Mouse (Mus musculus) large intestine, adult 2 months (tissue): Measurements from ENCODE around the gene En1. TPM values are rescaled to one million over a fixed set of nuclear protein-coding genes. Genes with fewer than 3 reads are reported as not detected.

Experiments used
- DNase-seq: peaks from one replicate; pipeline ENCODE4 v3.0.0-alpha.2; 2012; ENCODE audit warnings: low read depth, low spot score
- WGBS: fragments of 180-500 bp; shearing (Covaris S2); methylation state at CpG from one replicate; pipeline ENCODE4 v1.1.7; 2018; 5-methylcytosine and 5-hydroxymethylcytosine counted together
- polyA plus RNA-seq: library from polyadenylated mRNA; depleted of rRNA; stranded (reverse); fragments of >200 nt; gene quantifications from 2 replicates; pipeline ENCODE4 v1.2.3, GENCODE M21; 2012

Gene En1
- polyA plus RNA-seq, 1 experiment = not detected

GRCm38 (mm10) chr1:120599321-120600148 is 2.7 kb upstream of the En1 start:
- WGBS = 2% methylated on average over 25 of the region's 25 CpGs
- DNase-seq = no peak

- DNase-seq = no peak
- 4% methylated on average over 25 of the region's 25 CpGs for WGBS
Measured at GRCm38 (mm10) chr1:120600149-120600445, 2.1 kb upstream of the En1 start.

GRCm38 (mm10) chr1:120600516-120601252 is 1.5 kb upstream of the En1 start:
- 4% methylated on average over 19 of the region's 19 CpGs for WGBS

GRCm38 (mm10) chr1:120601253-120601836 is 873 bp upstream of the En1 start:
- DNase-seq = no peak
- WGBS = 3% methylated on average over 16 of the region's 16 CpGs

More at GRCm38 (mm10) chr1:120600516-120601252, 1.5 kb upstream of the En1 start:
- no peak for DNase-seq

GRCm38 (mm10) chr1:120602876-120603655 is 848 bp downstream of the En1 start:
- no peak for DNase-seq

GRCm38 (mm10) chr1:120603656-120604051 is 1.4 kb downstream of the En1 start:
- 3% methylated on average over 35 of the region's 35 CpGs for WGBS
- no peak for DNase-seq

More at GRCm38 (mm10) chr1:120602876-120603655, 848 bp downstream of the En1 start:
- WGBS = 1% methylated on average over 83 of the region's 83 CpGs

- DNase-seq = no peak
- 7% methylated on average over 30 of the region's 30 CpGs for WGBS
Measured at GRCm38 (mm10) chr1:120604431-120605142, 2.4 kb downstream of the En1 start.

- WGBS = 6% methylated on average over 8 of the region's 8 CpGs
- no peak for DNase-seq
Measured at GRCm38 (mm10) chr1:120605143-120605435, 2.9 kb downstream of the En1 start.

- 13% methylated on average over 6 of the region's 6 CpGs for WGBS
- no peak for DNase-seq
Measured at GRCm38 (mm10) chr1:120605521-120606310, 3.5 kb downstream of the En1 start.

GRCm38 (mm10) chr1:120606641-120607575 is 4.7 kb downstream of the En1 start:
- whole genome bisulfite sequencing = 4% methylated on average over 52 of the region's 52 CpGs

GRCm38 (mm10) chr1:120607576-120608400 is 5.6 kb downstream of the En1 start:
- DNase-seq = no peak
- 10% methylated on average over 11 of the region's 11 CpGs for WGBS

More at GRCm38 (mm10) chr1:120606641-120607575, 4.7 kb downstream of the En1 start:
- DNase-seq = no peak

- WGBS = 34% methylated on average over 3 of the region's 3 CpGs
- no peak for DNase-seq
Measured at GRCm38 (mm10) chr1:120608461-120608860, 6.2 kb downstream of the En1 start.

GRCm38 (mm10) chr1:120609611-120610010 is 7.4 kb downstream of the En1 start:
- under 1% methylated on average over 6 of the region's 6 CpGs for WGBS
- DNase-seq = no peak

GRCm38 (mm10) chr1:120613461-120614306 is 11.5 kb downstream of the En1 start:
- WGBS = 7% methylated on average over 32 of the region's 32 CpGs
- DNase-seq = no peak

GRCm38 (mm10) chr1:120614307-120615100 is 12.3 kb downstream of the En1 start:
- no peak for DNase-seq
- WGBS = 5% methylated on average over 30 of the region's 30 CpGs
